Mouse (Mus musculus) myocyte (in vitro differentiated cells): ENCODE data around the gene Plcb4.

Experiments used
- CEBPB ChIP-seq: IDR thresholded peaks from 2 replicates; pipeline ENCODE4 v1.6.1; 2011; ENCODE audit warnings: mild to moderate bottlenecking, moderate library complexity; ENCODE audit not compliant: poor library complexity, insufficient read depth, severe bottlenecking
- E2F4 ChIP-seq: IDR thresholded peaks from one replicate; pipeline ENCODE4 v1.6.1; 2011; ENCODE audit warnings: mild to moderate bottlenecking, control low read depth, moderate library complexity; ENCODE audit not compliant: insufficient read depth
- MAX ChIP-seq: IDR thresholded peaks from one replicate; pipeline ENCODE4 v1.6.1; 2011; ENCODE audit warnings: low read depth, mild to moderate bottlenecking, control low read depth
- MYOD1 ChIP-seq, 3 experiments: IDR thresholded peaks; one replicate each; pipeline ENCODE4 v1.6.1; 2011; ENCODE audit warnings: control low read depth in 2 of 3, low read depth in 2 of 3, mild to moderate bottlenecking in 2 of 3, moderate library complexity in 1 of 3; ENCODE audit not compliant: insufficient read length in 2 of 3, control insufficient read depth in 1 of 3
- MYOG ChIP-seq, 3 experiments: IDR thresholded peaks; one replicate each; pipeline ENCODE4 v1.6.1; 2011; ENCODE audit warnings: control low read depth in 2 of 3, low read depth in 2 of 3, mild to moderate bottlenecking in 2 of 3; ENCODE audit not compliant: insufficient read length in 2 of 3, control insufficient read depth in 1 of 3, insufficient read depth in 1 of 3
- POLR2A ChIP-seq: IDR thresholded peaks from one replicate; pipeline ENCODE4 v1.6.1; 2011; ENCODE audit warnings: low read depth, mild to moderate bottlenecking, control low read depth, moderate library complexity; ENCODE audit not compliant: insufficient read length
- POLR2AphosphoS2 ChIP-seq: IDR thresholded peaks from one replicate; pipeline ENCODE4 v1.6.1; 2011; ENCODE audit warnings: low read depth, control low read depth; ENCODE audit not compliant: insufficient read length
- REST ChIP-seq: IDR thresholded peaks from one replicate; pipeline ENCODE4 v1.6.1; 2011; ENCODE audit warnings: mild to moderate bottlenecking, control low read depth, moderate library complexity; ENCODE audit not compliant: insufficient read depth, insufficient read length
- TCF12 ChIP-seq: IDR thresholded peaks from one replicate; pipeline ENCODE4 v1.6.1; 2011; ENCODE audit warnings: mild to moderate bottlenecking, control low read depth; ENCODE audit not compliant: poor library complexity, insufficient read depth, severe bottlenecking
- USF1 ChIP-seq: IDR thresholded peaks from one replicate; pipeline ENCODE4 v1.6.1; 2011; ENCODE audit warnings: low read depth, mild to moderate bottlenecking, control low read depth, moderate library complexity

DNA sequence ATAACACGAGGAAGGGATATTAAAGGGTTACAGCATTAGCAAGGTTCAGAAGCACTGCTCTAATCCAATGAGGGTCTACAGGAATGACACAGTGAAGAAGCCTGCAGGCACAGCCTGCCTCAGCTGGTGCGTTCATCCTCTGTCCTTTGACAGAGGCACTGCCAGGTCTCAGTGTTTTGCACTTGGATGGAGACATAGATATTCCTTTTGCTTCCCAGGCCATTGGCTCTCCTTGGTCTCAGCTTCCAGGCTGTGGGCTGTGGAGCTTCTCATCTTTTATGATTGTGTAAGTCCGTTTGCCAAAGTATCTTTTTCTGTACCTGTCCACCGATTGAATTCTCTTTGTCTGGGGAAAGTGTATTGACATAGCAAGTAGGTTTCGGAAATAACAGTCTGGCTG lies 177.1 kb downstream of the Plcb4 start:
- TF ChIP-seq POLR2A (no peak), MYOG (IDR thresholded peaks at IDR 0.05; ENCODE audit: control insufficient read depth in 1 of 3, insufficient read depth in 1 of 3, insufficient read length in 2 of 3, low read depth in 2 of 3) (no peak), CEBPB (no peak), MYOD1 (IDR thresholded peaks at IDR 0.05; ENCODE audit: control insufficient read depth in 1 of 3, insufficient read length in 2 of 3, low read depth in 2 of 3) (no peak), POLR2AphosphoS2 (no peak), USF1 (no peak), REST (no peak), TCF12 (no peak), MAX (no peak), E2F4 (no peak)
